Mouse (Mus musculus): ENCODE data around the gene Stox2.
A peak's percentile ranks its signal among the peaks of the same experiment; 100 is the strongest.

The Stox2 gene

GRCm38 (mm10) chr8:47404852-47405251, 41.3 kb downstream of the Stox2 start:
- DNase-seq: no peak

- no peak for DNase-seq
These were observed 53.2 kb downstream of the Stox2 start for GRCm38 (mm10) chr8:47392927-47393326.

GRCm38 (mm10) chr8:47392290-47392689, 53.9 kb downstream of the Stox2 start:
- peak; percentile 34 to 35 for DNase-seq

- DNase-seq: no peak
These were observed 54.3 kb downstream of the Stox2 start for GRCm38 (mm10) chr8:47391844-47392243.

- peak; percentile 19 to 33 for DNase-seq
These were observed 56.7 kb downstream of the Stox2 start for GRCm38 (mm10) chr8:47389430-47389829.

GRCm38 (mm10) chr8:47388171-47388570, 58.0 kb downstream of the Stox2 start:
- DNase-seq: no peak

- peak in 1 of 2 experiments; percentile 15 for DNase-seq
These were observed 60.4 kb downstream of the Stox2 start for GRCm38 (mm10) chr8:47385810-47386209.

- peak in 1 of 2 experiments; percentile 13 for DNase-seq
These were observed 62.0 kb downstream of the Stox2 start for GRCm38 (mm10) chr8:47384151-47384550.

GRCm38 (mm10) chr8:47383632-47384031, 62.5 kb downstream of the Stox2 start:
- DNase-seq: no peak

GRCm38 (mm10) chr8:47381216-47381615, 64.9 kb downstream of the Stox2 start:
- peak; percentile 50 to 51 for DNase-seq

GRCm38 (mm10) chr8:47380725-47381124, 65.4 kb downstream of the Stox2 start:
- no peak for DNase-seq

- no peak for DNase-seq
These were observed 66.1 kb downstream of the Stox2 start for GRCm38 (mm10) chr8:47380075-47380474.

GRCm38 (mm10) chr8:47376651-47377050, 69.5 kb downstream of the Stox2 start:
- DNase-seq: no peak

- DNase-seq: no peak
These were observed 72.4 kb downstream of the Stox2 start for GRCm38 (mm10) chr8:47373757-47374156.

GRCm38 (mm10) chr8:47371539-47371938, 74.6 kb downstream of the Stox2 start:
- peak; percentile 36 to 54 for DNase-seq

- peak in 1 of 2 experiments; percentile 6 for DNase-seq
These were observed 75.1 kb downstream of the Stox2 start for GRCm38 (mm10) chr8:47371081-47371480.

GRCm38 (mm10) chr8:47370421-47371080, 75.6 kb downstream of the Stox2 start:
- peak; percentile 95 to 96 for DNase-seq

GRCm38 (mm10) chr8:47369949-47370348, 76.2 kb downstream of the Stox2 start:
- DNase-seq: no peak

GRCm38 (mm10) chr8:47369044-47369769, 77.0 kb downstream of the Stox2 start:
- no peak for DNase-seq

GRCm38 (mm10) chr8:47367029-47367428, 79.1 kb downstream of the Stox2 start:
- no peak for DNase-seq

- peak in 1 of 2 experiments; percentile 35 for DNase-seq
These were observed 82.9 kb downstream of the Stox2 start for GRCm38 (mm10) chr8:47363271-47363670.

- no peak for DNase-seq
These were observed 90.7 kb downstream of the Stox2 start for GRCm38 (mm10) chr8:47355340-47355906.

- peak; percentile 47 to 48 for DNase-seq
These were observed 91.5 kb downstream of the Stox2 start for GRCm38 (mm10) chr8:47354523-47355168.
